Mouse (Mus musculus) hematopoietic multipotent progenitor cell, adult 10-12 weeks (in vitro differentiated cells): Measurements from ENCODE around the gene Szt2. TPM values are rescaled to one million over a fixed set of nuclear protein-coding genes. Genes with fewer than 3 reads are reported as not detected.

Source experiments
- polyA plus RNA-seq: library from polyadenylated mRNA; stranded (reverse); fragments of >175 nt; gene quantifications from 2 replicates; pipeline ENCODE4 v1.2.3, GENCODE M21; 2012; ENCODE audit warnings: low replicate concordance

Gene Szt2
- 66.3 and 240 TPM in 2 replicates for polyA plus RNA-seq

DNA sequence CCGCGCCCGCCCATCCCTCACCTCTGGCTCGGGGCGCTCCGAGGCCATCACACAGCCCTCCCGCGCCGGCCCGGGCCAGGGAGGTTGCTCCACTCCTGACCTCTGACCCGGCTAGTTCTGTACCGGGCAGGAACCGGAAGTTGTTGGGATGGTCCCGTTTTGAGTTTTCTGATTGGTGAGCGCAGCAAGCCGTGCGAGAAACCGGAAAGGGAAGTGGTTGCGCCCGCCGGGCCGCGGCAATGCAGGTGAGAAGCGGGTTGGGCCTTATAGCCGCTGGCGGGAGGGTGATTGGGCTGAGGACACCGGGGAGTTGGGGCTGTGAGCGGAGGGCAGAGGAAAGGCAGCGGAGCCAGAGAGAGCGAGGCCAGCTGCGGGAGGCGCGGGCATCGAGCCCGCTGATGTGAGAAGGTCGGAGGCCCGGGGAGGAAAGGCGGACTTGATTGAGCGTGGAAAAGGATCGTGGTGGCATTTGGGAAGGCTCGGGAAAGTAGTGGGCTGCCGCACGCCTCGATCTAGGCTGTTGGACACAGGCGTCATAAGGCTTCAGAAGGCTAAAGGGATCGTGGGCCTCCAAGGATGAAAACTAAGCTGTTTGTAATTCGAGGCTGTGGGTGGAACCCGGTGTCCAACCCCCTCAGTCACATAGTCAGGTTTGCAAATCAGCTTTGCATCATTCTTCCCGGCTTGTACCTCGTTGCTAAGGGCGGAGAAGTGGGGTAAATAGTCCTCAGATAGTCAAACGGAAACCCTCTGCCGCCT, at the start of gene Szt2, which contains the start of gene Med8:
TSS of gene Szt2 (minus strand) at position 132 of the 759 bp plus-strand sequence.
TSS of gene Med8 (plus strand) at position 196 of the 759 bp plus-strand sequence.

DNA sequence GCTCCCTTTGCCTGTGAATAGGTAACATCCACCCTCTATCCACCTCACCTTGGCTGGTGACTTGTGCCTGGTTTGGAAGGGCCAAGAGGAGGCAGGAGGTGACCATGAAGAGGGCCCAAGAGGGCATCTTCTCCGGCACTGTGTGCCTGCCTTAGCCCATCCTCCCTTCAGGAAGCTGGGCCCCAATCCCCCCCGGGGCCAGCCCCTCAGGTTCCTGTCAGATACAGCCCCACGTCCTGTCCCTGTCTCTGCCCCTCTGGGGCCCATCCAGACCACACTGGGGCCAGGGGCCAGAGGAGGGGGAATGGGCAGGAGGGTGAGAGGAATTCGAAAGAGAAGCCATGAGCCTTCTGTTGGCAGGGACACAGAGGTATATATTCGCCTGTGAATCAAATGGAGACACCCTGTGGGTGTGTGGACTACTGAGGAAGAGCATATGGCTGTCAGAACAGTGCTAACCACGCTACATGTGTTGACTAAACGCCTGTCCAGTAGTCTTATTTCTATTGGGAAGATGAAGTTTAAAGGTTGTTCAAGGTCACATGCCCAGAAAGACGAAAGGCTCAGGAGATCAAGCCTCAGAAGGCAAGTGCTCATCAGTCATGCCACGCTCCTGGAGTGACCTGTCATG, 48.4 kb upstream of the Szt2 start, which contains the start of gene Mpl:
TSS of gene Mpl (minus strand) at position 169 of the 631 bp plus-strand sequence.

DNA sequence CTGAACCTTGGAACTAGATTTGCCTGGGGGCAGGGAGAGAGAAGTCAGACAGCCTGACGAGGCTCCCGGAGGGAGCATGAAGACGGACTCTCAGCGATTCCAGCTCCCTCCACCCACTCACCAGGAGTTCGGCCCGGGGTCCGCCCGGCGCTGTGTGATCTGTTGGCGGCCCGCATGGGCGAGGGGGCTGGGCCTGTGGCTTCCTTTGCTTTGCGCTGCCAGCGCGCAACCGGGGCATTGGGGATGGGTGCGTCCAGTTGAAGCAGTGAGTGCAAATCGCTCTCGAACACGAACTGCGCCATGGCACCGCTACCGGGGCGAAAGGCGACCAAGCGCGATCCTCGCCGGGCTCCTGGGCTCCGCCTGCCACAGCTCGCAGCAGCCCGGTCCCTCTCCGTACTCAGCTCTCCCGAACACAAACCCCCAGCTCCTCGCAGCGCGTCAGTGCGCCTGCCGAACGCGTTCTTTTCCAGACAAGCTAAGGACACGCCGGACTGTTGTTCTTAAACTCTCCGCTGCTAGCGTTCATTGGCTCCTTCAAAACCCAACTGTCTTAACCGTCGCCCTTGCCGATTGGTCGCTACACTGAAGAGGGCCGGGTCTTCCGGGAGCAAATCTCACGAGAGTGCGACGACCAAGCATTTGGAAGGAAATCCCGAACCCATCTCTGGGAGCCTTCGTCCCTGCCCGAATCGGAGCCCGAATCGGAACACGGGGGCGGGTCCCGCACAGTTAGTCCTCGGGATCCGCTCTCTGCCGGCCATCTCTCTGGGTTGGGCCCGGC, 27.9 kb upstream of the Szt2 start, which contains the start of gene Cdc20:
TSS of gene Cdc20 (minus strand) at position 533 of the 784 bp plus-strand sequence.

DNA sequence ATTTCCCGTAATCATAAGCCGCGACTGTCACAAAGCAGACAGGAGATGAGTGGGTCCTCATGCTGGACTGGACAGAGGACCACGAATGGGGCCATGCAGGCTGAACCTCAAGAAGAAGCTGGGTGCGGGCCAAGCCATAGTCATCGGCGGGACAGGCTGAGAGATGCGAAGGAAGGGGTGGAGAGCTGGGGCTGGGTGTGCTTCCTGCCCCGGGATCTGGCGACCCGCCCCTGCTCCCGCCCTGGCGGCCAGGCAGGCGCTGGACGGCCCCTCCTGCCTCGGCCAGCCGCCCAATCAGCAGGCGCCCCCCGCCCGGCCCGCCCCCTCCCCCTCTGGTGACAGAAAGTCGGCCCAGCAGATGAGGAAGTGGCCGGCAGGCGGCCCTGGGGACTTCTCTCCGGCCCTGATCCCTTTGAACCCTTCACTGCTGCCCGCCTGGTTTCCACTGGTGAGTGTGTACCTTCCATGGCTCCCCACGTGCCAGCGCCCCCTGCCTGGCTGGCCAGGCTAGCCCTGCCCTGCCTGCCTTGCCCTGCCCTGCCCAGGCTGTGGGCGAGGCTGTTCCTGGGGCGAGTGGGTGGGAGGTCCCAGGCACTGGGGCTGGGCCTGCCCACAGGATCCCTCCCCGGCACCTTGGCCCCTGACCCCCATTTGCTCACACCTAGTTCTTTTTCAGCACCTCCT, 18.8 kb upstream of the Szt2 start, which contains the start of gene Elovl1:
TSS of gene Elovl1 (plus strand) at position 326 of the 684 bp plus-strand sequence.

Other genes starting within 250 kb of the Szt2 start
- gene Kdm4a, start 229.2 kb downstream of the Szt2 start, polyA plus RNA-seq, result 35.4 and 60.1 TPM in 2 replicates
- gene Ptprf, start 117.9 kb downstream of the Szt2 start, polyA plus RNA-seq, result 2.2 and 4.6 TPM in 2 replicates
- gene Med8, start 64 bp upstream of the Szt2 start, polyA plus RNA-seq, result 5.4 and 18.5 TPM in 2 replicates
- 58.5 and 69.7 TPM in 2 replicates for gene Elovl1, start 18.8 kb upstream of the Szt2 start, polyA plus RNA-seq
- gene Cdc20, start 28.1 kb upstream of the Szt2 start, polyA plus RNA-seq, result 28.5 and 36.8 TPM in 2 replicates
- 0.80 and 1.3 TPM in 2 replicates for gene Mpl, start 48.2 kb upstream of the Szt2 start, polyA plus RNA-seq
- gene Tie1, start 80.8 kb upstream of the Szt2 start, polyA plus RNA-seq, result 0.30 and 3.2 TPM in 2 replicates
- not detected in 2 replicates for gene 2610528J11Rik, start 117.7 kb upstream of the Szt2 start, polyA plus RNA-seq
- not detected in 2 replicates for gene Tmem125, start 134.8 kb upstream of the Szt2 start, polyA plus RNA-seq
- 0.03 TPM in 1 of 2 replicates, not detected in the other for gene Cfap57, start 211.5 kb upstream of the Szt2 start, polyA plus RNA-seq
- gene Ebna1bp2, start 211.5 kb upstream of the Szt2 start, polyA plus RNA-seq, result 9.7 and 15.6 TPM in 2 replicates
- not detected in 2 replicates for gene Olfr62, start 249.7 kb upstream of the Szt2 start, polyA plus RNA-seq